Mouse (Mus musculus) cerebellum, adult 18-20 months (tissue): ENCODE measurements around the gene Pik3r2.

ENCODE experiments used
- DNase-seq, 2 experiments: peaks; one replicate each; pipeline ENCODE4 v3.0.0; 2021

The Pik3r2 gene

DNA sequence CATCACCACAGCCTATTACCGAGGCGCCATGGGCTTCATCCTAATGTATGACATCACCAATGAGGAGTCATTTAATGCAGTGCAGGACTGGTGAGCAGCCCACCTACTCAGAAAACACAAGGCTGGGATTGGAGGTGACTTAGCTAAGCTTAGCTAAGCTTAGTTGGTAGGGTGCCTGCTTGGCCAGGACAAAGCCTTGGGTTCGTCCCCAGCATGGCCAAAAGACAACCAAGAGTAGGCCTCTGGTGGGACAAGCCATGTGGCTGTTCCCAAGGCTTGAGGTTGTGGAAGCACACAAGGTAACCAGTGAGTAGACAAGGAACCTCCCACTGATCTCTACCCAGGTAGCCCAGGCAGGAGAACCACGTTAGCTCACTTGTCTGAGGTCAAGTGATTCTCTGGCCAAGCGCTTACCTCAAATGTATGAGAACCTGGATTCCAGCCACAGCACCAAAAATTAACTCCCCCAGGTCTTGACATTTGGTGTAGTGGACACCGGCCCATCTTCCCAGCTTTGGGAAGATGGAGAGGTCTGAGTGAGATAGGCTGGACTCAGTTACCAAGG, 20.0 kb downstream of the Pik3r2 start:
- peak in 1 of 2 experiments; percentile 8 for DNase-seq

DNA sequence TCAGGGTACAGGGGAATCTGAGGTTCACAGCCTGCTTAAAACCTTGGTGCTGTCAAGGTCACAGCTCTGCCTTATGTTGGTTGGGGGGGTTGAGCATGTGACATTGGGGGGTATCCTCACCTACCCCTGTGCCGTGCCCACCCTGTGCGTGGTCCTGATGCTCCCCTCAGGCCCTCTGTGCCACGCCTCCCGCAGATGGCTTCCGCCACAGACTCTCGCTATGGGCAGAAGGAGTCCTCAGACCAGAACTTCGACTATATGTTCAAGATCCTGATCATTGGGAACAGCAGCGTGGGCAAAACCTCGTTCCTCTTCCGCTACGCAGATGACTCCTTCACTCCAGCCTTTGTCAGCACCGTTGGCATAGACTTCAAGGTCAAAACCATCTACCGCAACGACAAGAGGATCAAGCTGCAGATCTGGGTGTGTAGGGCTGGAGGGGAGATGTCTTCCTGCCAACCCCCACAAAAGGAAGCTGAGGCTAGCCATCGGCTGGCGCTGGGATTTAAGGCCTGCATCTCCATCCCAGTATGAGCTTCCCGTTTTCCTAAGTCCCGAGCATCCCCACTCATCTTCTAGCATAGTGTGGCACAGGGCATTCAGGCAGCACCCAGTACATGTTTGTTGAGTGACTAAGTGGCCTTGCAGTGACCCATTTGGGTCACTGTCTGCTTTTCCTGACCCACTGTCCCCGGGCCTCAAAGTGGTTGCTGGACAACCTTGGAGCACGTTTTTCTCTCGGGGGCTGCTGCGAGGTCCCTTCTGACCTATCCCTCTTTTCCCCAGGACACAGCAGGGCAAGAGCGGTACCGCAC, 20.6 kb downstream of the Pik3r2 start:
- peak; percentile 23 to 35 for DNase-seq

DNA sequence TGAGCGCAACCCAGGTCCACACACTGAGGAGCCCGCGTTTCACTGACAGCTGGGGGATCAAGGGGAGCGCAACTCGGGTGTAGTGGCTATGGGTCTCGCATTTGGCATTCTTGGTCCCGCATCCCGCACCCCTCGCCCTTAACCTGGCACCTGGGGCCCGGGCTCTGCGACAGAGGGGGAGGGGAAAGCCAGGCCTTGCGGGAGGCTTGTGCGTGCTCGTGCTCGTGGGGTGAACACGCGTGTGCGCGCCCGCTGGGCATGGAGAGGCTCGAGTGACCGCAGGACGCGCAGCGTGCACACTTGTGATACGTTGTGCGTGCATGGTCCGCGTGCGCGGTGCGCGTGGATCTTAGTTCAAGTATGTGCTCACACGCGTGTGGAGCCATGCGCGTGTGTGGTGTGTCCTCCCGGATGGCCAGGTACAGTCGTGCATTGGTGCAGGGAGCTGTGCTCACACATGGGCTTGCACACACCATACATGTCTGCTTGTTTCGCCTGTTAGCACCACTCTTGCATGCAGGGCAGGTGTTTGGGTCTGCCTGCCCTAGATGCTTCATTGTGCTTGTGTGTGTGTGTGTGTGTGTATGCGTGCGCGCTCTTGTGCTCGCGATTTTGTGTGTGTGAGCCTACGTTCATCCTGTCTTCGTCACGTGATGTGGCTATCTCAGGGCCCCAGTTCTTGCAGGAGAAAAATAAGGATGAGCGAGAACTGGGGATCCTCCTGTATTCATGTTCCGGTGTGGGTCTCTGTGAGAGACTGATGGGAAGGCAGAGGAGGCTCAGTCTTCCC, 21.4 kb downstream of the Pik3r2 start:
- DNase-seq = peak; percentile 84 to 87

GRCm38 (mm10) chr8:70754043-70754870, 22.3 kb downstream of the Pik3r2 start, which contains the start of gene Rab3a:
TSS of gene Rab3a (plus strand) at chr8:70754679.
- peak; percentile 94 to 99 for DNase-seq

DNA sequence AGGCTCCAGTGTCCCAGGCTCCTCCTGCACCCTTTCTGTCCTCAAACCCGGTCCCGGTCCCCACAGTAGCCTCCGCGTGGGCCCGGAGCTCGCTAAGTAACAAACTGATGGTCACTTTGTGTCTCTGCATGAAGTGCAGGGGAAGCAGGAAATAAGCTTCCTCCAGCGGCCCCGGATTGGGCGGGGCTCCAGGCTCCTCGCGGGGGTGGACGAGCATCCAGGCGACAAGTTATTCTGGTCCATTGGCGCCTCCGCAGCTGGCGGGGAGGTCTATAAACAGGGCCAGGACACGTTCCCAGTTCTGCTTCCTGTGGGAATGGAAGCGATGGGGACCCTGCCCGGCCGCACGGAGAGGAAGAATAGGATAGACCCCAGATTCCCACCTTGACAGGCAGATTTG, 23.4 kb downstream of the Pik3r2 start:
- DNase-seq = peak; percentile 51 to 61

- peak; percentile 70 to 80 for DNase-seq
These were observed 24.3 kb downstream of the Pik3r2 start for GRCm38 (mm10) chr8:70752000-70752764.

DNA sequence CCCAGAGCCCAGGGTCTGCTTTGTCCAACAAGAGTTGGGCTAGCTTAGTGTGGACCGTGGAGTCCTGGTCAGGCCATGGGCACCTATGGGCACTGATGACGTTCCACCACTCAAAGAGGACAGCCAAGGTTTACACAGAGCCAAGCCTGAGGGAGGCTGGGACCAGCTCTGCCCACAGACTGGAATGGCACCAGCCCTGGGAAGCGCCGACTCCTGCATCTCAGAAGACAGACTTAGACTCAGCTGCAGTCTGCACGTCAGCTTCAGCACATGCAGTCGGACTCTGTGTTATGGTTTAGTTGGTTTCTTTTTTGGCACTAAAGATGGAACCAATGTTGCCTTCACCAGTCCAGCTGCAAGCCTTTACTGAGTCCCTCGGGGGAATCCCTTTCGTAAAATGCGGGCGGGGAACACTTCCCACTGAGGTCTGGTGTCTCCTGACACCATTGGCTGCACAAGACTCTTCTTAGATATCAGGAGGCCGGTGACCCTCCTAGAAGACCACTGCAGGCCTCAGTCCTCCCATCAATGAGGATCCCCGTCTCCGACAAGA, 26.3 kb downstream of the Pik3r2 start:
- no peak for DNase-seq

DNA sequence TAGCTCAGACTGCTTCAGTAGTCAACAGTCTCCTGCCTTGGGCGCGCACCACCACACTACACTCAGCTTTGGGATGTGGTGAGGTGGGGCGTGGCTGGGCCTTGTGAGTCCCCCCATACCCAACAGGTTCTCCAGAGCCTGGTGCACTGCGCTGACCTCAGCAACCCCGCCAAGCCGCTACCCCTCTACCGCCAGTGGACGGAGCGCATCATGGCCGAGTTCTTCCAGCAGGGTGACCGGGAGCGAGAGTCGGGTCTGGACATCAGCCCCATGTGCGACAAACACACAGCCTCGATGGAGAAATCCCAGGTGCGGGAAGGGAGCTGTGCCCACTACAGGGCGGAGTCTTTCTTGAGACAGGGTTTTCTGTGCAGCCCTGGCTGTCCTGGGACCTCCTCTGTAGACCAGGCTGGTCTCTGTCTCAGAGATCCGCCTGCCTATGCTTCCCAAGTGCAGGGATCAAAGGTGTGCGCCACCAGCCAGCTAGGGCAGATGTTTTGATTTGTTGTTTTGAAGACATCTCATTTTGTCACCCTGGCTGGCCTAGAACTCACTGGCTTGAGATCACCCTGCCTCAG, 27.3 kb downstream of the Pik3r2 start:
- DNase-seq = no peak

GRCm38 (mm10) chr8:70748246-70749096, 28.0 kb downstream of the Pik3r2 start:
- no peak for DNase-seq

GRCm38 (mm10) chr8:70747211-70747890, 29.2 kb downstream of the Pik3r2 start:
- no peak for DNase-seq

DNA sequence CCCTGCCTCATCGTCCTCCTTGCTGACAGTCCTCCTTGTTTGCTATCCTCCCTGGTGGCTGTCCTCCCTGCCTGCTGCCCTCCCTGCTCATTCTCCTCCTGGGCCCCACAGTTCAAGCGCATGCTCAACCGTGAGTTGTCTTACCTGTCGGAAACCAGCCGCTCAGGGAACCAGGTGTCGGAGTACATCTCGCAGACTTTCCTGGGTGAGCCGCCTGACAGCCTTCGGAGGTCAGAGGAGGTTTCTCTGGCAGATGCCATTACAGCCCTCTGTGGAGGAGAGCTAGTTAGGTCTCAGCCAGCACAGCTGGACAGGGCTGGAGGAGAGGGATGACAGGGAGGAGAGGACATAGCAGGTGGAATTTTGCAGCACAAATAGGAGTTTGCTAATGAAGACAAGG, 29.8 kb downstream of the Pik3r2 start:
- no peak for DNase-seq

- DNase-seq = no peak
These were observed 30.8 kb downstream of the Pik3r2 start for GRCm38 (mm10) chr8:70745691-70746220.

DNA sequence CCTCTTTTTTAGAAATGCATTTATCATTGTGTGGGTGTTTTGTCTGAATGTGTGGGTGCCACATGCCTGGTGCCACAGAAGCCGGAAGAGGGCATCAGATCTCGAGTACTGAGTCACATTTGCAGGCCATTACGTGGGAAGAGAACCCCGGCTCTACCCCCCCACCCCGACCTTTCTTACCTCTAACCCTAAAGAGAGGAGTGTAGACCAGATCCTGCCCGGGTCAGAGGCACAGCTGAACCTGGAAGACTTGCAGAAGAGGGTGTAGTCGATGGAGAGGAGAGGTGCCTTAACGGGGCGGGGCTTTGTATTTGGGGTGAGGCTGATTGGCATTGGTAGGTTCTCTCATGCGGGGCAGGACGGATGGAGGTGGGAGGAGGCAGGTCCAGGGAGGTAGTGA, 31.7 kb downstream of the Pik3r2 start:
- no peak for DNase-seq

GRCm38 (mm10) chr8:70743656-70744590, 32.6 kb downstream of the Pik3r2 start:
- peak in 1 of 2 experiments; percentile 45 for DNase-seq

- no peak for DNase-seq
These were observed 33.4 kb downstream of the Pik3r2 start for GRCm38 (mm10) chr8:70742981-70743655.

DNA sequence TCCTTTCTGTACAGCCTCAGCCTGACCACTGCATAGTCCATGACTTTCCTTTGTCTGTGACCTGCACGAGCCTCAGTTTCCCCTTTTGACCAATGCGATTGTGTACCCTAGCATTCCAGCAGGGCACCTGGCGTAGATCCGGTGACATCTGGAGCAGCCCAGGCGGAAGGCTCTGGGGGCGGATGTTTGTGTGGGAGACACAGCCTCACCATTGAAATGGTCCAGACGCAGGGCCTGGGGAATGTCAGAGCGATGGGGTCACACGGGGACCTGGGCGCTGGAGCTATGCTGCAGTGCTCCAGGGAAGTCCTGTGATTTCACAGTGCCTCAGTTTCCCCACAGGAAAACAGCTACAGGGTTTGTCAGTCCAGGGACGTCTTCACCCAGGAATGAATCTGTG, 34.3 kb downstream of the Pik3r2 start:
- no peak for DNase-seq

DNA sequence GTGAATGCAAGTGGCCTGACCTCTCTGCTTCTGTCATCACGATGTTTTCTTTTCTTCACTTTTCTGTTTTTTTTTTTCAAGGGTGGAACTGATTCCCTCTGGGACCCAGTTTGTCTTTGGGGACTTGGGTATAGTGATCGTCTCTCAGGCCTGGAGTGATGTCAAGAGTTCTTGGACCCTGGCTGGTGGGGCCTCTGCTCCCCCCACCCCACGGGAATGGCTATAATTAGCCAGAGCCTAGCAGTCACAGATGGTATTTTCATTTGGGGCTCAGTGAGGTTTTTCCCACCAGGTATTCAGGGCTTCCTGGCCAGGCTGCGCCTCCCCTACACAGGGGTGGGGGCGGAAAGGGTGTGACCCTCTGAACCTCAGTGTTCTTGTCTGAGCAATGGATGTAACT, 34.9 kb downstream of the Pik3r2 start:
- DNase-seq = no peak

GRCm38 (mm10) chr8:70738211-70738610, 38.3 kb downstream of the Pik3r2 start:
- DNase-seq = no peak
